Mouse (Mus musculus): ENCODE measurements around the gene Atm.

Gene Atm

DNA sequence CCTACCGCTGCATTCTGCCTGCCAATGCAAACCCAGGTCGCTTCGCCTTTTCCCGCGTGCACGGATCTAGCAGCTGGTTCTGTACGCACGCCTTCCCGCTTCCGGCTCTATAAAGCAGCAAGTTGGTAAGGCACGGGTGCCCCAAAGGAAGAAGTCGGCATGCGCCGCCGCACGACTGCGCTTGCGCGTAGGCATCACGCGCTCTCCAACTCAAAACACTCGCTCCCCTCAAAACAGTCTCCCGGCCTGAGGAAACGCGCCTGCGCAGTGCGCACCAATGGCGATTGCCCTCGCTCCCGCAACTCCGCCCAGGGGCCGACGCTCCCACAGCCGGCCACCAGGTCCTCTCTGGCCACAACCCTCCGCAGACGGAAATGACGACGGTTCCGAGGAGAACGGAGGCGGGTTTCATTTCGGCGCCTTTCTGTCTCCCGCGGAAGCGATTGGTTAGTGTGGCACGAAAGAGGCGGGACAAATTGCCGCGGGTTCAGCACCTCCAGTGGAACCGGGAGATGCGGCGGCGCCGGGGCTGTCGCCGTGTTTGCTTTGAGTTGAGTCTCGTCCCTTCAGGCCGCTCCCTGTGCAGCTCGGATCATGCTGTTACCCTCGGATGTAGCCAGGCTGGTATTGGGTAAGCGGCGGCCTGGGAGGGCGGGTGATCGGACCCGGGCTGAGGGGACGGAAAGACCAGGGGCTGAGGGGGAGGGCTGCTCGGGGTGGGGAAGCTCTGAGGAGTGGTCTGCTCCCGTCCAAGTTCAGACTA is at the start of gene Atm, which contains the start of gene Npat:
TSS of gene Atm (minus strand) at position 183 of the 763 bp plus-strand sequence.
TSS of gene Npat (plus strand) at position 490 of the 763 bp plus-strand sequence.
- DNase-seq (ENCODE audit: low spot score) = peak; percentile 100

DNA sequence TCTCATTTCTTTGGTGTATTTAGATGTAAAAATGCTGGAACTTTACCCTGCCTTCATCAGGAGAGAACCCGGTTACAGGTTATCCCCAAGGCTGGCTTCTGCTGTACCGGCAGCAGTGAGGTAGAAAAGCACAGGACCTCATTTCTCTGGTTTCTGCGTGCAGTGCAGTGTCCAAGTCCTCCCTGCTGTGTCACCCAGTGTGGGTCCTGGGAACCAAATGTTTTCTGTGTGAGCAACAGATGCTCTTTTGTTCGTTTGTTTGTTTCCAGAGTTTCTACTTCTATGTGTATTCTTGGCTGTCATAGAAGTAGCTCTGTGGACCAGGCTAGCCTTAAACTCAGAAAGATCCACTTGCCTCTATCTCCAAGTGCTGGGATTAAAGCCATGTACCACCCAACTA is 45.3 kb upstream of the Atm start:
- DNase-seq (ENCODE audit: low spot score) = no peak

DNA sequence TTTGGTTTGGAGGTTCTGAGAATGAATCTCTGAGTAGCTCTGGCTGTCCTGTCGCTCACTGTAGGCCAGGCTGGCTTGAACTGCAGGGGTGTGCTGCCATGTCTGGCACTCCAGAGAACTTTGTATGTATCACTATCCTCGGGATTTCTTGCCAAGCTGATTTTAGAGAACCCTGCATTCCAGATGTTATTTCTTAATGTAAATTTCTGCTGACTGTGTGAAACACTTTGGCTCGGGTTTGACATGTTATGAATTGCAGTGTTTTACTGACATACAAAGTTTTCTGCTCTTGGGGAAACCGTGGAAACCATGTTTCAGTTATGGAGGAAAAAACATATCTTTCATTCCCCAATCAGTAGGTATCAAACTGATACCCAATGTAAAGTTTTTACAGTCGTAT is 39.2 kb upstream of the Atm start:
- DNase-seq (ENCODE audit: low spot score) = no peak

DNA sequence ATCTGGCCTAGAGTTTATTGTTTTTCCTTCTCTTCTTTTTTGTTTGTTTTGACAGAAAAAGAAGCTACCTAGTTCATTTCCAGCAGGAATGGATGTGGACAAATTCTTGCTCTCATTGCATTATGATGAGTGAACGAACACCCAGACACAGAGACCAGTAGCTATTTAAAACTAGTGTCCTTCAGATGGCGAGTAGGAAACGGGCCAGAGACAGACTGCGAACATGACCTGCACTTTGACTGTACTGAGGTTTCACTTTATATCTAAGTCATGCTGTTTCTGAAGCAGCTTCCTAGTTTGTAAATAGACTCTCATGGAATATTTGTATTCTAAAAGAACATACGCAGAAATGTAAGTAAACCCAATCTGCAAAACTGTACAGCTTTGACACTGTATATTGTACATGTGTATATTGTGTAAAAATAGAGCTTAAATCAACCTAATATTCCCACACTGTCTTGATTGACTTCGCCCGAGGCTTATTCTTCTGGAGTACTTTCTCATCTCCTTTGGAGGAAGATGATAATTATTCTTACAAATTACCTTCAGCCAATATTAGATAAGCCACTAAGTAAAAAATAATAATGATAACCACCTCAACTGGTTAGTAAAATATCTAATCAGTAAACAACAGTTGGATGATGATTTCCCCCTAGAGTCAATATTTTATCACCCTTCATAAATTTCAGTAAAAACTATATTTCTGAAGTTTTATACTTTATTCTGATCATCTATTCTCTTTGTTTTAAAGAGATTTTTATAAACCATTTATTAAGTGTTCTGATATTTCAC is 36.2 kb upstream of the Atm start:
- DNase-seq (ENCODE audit: low spot score) = no peak

DNA sequence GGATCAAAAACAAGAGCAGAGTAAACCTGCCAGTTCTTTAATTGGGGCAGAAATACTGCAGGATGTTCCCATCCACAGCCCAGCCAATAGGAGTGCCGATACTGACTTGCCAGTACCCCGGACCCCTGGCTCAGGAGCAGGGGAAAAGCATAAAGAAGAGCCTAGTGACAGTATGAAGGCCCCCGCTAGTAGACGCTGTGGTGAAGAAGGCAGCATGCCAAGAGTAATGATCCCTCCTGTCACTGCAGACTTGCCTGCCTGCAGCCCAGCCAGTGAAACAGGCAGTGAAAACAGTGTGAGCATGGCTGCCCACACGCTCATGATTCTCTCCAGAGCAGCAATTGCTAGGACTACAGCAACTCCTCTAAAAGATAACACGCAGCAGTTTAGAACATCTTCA is 34.1 kb upstream of the Atm start:
- DNase-seq (ENCODE audit: low spot score) = no peak

DNA sequence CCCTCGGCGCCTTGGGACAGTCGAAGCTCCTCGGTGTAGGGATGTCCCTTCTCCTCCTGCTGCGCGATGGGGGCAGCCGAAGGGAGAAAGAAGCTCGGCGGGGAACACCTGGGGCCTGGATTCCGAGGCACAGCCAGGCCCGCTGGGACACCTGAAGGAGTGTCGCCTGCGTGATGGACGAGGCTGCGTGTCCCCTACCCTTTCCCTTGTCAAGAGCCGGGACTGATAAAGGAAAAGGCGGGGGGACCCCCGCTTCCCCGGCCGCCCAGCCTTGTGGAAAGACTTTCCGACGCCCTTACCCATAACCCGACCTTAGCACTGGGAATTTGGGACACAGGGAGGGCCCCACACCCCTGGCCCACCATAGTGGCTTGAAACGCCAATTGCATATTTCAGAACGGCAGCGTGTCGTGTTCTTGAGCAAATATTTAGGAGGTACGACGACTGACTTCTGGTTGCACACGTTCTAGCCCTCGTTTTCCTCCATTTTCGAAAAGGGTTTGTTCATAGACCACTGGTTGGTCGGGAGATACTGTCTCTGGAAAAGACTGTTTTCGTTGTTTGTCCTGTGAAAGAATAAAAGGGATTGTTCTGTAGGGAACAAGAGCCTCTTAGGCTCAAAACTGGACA is 911 bp upstream of the Atm start:
- DNase-seq (ENCODE audit: low spot score) = peak; percentile 17

DNA sequence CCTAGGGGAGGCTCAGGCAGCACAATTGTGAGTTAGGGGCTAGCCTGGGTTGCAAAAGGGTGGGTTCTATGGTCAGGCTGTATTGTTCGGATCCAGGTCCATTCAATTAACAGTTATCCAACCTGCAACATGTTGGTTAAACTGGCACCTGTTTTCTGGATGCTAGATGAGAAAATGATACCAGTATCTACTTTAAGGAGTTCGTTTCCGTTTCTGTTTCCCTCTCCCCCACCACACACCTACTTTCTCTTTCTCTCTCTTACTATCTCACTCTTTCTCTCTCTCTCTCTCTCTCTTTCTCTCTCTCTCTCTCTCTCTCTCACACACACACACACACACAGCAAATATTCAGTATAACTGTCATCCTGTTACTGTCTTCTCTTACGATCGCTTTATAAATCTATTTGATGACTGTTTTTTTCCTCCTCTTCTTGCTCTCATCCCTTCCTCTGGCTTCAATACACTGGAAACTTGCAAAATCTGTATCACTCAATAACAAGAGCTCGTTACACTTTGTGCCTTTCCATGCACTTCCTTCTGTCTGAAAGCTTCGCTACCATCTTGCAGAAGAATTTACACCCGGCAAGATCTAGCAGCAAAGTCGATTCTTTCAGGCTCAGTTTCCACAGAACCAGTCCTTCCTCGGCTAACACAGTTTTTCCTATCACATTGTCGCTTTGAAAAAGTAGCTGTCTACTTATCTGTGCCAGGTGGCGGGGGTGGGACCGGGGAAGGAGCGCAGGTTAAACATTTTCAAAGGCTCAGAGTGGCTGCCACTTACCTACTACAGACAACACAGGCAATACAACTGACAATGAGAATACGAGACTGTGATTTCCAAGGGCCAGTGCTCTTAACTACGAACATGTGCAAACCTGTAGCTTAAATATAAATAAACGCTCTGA is 872 bp downstream of the Atm start:
- no peak for DNase-seq (ENCODE audit: low spot score)

DNA sequence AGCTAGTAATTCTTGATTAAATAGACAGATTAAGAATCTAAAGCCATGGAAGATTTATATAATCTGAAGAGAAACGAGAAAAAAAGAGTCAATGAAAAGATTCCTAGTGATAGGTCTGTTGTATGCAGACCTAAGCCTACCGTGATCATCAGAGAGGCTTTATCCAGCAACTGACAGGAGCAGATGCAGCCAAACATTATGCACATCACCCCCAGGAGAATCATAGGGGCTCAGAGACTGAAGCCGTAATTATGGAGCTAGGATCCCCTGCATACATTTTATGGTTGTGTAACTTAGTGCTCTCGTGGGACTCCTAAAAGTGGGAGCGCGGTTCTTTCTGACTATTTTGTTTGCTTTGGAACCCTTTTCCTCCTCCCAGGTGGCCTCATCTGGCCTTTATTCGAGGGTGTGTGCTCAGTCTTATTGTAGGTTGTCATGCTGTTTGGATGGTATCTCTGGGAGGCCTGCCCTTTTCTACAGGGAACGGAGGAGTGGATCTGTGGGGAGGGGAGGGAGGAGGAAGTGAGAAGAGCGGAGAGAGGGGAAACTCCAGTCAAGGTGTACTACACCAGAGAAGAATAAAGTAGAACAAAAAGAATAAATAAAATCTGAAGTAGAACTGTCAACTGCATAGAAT is 19.0 kb downstream of the Atm start:
- DNase-seq (ENCODE audit: low spot score) = no peak

DNA sequence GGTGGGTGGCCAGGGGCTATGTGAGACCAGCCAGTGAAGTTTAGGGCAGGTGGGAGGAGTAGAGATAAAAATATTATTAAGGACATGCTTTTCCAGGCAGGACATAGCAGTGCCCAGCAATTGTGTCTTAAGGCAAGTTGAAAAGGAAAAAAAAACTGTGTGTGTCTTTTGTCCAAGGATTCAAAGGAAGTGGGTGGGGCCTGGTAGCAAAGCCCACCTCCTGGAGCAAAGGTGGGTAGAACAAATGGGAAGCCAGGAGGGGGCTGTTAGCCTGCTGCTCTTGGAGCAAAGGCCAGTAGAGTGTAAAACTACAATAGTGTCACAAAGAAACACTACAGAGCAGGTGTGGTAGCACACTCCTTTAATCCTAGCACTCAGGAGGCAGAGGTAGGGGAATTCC is 22.4 kb downstream of the Atm start:
- DNase-seq (ENCODE audit: low spot score) = no peak

DNA sequence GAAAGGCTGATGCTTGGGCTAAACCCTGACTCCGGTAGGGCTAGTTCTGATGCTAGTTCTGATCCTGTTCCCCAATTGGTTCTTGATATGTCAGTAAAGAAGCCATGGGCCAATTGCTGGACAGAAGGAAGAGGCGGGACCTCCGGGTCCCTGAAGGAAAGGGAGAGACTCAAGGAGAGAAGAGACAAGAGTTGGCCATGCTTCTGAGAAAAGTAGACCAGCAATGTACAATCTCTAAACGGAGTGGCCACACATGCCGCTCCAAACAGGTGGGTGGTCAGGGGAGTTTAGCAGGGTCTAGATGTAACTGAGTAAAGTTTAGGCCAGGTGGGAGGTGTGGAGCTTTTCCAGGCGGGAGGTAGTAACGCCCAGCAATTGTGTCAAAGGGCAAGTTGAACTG is 28.5 kb downstream of the Atm start:
- DNase-seq (ENCODE audit: low spot score) = no peak

DNA sequence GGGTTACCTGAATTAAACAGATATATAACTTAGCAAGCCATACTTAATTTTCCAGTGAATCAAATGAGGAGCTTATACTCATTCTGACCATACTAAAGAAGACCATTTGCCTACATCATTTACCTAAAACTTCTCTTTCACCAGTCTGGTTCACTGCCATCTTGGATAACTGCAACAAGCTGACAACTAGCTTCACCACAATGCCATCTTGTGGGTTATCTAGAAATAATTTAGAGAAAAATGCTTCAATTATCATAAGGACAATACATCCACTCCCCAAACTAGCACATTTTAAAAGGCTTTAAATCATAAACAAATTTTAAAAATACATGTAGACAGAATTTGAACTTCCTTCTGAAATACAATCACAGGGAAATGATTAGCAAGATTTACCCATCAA is 50.7 kb downstream of the Atm start:
- no peak for DNase-seq (ENCODE audit: low spot score)

DNA sequence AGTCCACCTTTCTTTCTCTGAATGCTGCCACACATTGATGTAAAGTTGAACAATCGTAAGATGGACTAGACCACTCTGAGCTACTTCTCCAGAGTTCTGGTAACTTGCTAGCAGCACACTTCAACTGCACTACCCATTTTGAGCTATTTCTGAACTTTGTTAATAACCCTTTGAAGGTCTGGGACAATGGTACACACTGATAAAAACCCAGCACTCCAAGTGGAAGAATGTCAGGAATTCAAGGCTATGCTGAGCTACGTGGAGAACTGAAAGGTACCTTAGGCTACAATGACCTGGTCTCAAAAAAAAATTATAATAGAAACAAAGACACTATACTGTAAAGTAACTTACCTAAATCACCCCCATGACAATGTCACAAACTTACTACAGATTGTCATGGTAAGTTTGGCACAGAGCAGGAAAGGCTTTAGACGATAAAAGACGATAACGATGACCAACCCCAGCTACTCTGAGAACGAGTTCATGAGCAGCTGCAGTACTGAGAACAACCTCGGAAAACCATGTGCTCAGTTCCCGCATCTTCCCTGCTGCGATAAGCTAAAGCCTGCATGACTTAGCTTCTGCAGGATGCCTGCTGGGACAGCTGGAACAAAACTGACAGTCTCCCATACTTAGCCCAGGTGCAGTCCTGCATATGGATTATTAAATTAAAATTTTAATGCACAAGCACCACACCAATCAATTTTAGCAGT is 63.6 kb downstream of the Atm start:
- DNase-seq (ENCODE audit: low spot score) = no peak

DNA sequence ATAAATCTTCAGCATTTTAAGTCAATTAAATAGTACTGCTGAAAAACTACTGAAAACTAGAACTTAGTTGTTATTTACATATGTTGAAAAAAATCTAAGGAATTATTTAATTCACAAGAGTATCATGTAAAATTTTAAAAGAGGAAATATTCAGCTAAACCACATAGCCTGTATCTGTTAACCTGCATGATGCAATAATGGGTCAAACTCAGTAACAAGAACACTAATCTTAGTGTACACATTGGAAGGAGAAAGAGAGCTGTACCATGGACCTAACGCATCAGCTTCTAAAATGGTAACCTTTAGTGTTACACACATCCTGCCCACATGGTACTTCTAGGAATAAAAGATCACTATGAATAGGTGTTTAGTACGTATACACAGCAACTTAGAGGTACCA is 84.5 kb downstream of the Atm start:
- DNase-seq (ENCODE audit: low spot score) = no peak

DNA sequence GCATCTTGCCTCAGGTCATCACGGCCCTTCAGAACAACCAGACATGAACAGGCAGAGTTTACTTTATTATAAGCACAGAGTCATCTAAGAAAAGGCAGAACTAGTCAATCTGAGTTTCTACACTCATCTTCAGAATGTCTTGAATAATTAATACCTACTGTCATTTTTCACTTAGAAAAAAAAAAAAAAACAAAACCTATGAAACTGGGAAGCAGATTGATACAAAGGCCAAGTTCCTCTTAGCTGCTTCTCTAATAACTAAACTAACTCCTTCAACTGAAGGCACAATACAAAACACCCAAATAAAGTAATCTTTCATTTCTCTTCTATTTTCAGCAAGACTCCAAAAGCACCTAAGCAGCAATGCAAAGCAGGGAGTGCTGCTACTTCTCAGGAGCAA is 85.9 kb downstream of the Atm start:
- no peak for DNase-seq (ENCODE audit: low spot score)

DNA sequence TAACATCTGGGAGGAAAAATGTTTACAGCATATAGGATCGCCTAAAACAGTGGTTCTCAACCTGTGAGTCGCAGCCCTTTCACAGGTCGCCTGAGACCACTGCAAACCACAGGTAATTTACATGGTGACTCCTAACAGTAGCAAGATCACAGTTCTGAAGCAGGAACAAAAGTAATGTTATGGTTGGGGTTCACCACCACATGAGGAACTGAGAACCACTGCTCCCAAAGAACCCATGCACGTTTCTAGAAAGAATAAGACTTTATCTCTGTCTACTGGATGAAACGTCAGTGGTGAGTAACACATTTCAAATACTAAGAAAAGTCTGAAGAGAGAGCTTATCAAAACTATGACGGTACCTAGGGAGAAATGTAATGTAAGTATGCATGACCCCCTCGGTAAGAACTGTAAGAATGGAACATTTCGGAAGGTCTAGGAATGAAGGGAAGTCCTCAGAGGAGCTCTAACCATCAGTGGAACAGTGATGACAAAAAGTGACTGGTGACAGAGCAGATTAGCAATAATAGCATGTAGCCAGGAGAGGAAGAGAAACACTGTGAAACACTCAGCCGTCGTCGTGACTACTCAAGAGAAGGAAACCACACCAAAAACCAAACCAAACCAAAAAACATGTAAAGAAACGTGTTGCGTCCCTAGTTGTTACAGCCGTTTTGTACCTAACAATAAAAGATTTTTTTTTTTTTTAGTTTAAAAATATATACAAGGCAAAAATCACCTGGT is 100.5 kb downstream of the Atm start:
- no peak for DNase-seq (ENCODE audit: low spot score)

DNA sequence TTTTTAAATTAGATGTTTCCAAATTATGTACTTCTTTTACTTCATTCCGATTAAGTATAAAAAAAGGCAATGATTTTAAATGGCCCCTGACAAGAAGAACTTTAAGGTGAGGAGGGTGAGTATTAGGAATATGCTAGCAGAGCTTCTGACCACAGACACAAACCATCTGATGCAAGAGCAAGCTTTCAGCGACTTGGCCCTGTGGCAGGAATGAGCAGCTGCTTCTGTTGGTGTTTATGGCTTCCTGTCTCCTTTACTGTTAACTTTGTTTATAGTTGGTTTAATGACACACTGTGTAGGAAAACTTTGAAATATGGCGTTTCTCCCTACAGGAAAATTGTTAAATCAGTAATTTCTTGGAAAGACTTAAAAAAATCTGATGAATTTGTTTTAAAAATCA is 108.9 kb downstream of the Atm start:
- no peak for DNase-seq (ENCODE audit: low spot score)

DNA sequence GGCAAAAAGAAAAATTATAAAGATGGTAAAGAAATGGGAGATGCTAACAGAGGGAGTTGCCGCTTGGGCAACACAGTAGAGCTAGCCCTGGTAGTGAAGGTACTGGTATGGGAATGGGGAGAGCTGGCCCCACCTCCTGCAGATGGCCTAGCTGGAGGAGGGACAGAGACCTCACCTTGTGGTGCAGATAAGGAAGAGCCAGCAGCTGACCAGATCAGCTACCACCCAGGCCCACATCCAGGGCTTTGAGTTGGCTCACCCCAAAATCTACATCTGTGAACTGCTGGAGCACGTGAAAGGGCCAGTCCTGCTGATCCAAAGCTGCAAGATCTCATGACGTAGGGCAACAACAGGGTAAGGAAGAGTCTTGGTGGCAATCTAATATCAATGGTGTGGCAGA is 109.8 kb downstream of the Atm start:
- no peak for DNase-seq (ENCODE audit: low spot score)

DNA sequence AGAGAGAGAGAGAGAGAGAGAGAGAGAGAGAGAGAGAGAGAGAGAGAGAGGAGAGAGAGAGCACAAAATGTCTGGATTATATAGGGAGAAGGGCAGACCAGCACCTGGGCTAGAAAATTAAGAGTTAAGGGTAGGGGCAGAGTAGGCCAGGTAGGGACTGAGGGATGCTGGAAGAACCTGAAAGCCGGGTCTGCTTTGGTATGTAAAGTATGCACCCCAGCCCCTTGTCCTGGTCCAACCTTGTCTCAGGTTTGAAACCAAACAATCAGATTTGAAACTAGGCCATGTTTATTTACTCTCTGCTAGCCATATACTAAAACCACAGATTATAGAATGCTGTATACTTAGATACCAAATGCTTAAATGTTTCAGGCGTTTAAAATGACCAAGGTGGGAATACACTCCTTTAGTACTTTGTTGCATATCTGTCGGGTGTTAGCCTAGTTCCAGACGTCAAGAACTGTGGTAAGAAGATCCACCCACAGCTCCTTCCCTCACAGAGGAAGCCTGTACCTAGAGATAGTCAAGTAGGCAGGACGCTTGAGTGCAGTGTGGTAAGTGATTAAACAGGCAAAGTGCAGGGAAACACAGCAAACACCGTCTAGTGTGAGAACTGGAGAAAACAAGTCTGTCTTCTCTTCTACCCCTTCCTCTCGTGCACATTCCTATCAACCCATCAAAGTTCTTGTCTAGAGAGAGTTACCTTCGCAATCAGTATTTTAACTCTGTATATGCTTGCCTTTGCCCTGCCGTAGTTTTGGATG is 114.2 kb downstream of the Atm start:
- no peak for DNase-seq (ENCODE audit: low spot score)

DNA sequence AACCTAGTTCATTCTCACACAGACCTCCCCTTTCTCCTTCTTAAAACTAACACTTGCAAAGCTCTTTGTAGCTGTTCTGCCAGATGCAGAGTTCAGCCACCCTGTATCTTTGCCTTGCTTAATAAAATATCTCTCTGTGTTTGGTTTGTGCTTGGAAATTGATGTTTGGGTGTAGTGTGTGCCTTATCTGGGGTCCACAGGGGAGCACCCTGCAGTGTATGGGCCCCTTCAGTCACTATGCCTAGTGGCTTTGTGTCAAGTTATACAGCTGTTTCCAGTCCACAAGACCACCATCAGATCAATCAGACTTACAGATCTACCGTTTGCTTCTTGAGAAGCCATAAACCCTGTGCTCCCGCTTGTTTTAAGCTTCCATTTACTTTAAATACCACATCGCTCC is 127.1 kb downstream of the Atm start:
- no peak for DNase-seq (ENCODE audit: low spot score)
